8 mouse cellular contexts compared by ENCODE assay signal in genomic region chr9:119982241-119982811, GRCm38 (mm10). TPM values are rescaled to one million over a fixed set of nuclear protein-coding genes. Genes with fewer than 3 reads are reported as not detected.
A peak's percentile ranks its signal among the peaks of the same experiment; 100 is the strongest.
DNase-seq lines count a peak whose midpoint lies in the region; ATAC-seq and TF ChIP-seq lines count a peak whose summit lies in the region.

No protein-coding gene starts in this region.

- peak overlapping the region; percentile 92 for H3K4me2 ChIP-seq in forebrain, embryonic 14.5 days (ENCODE audit: low read length)
- peak overlapping the region; percentile 89 for H3K4me2 ChIP-seq in hindbrain, embryonic 13.5 days
- peak overlapping the region; percentile 98 for H3K4me2 ChIP-seq in limb, embryonic 14.5 days (replicated peaks; ENCODE audit: low read depth, low read length, severe bottlenecking)
- H3K4me2 ChIP-seq in midbrain, embryonic 13.5 days (replicated peaks), result peak overlapping the region; percentile 87
- peak overlapping the region; percentile 95 for H3K4me2 ChIP-seq in stomach, embryonic 14.5 days (replicated peaks; ENCODE audit: low read depth, low read length)

- H3K36me3 ChIP-seq in forebrain, embryonic 14.5 days (ENCODE audit: control insufficient read depth, insufficient read depth, low read length), result no peaks in the 10 kb centered on the region
- H3K36me3 ChIP-seq in hindbrain, embryonic 13.5 days, result no peaks in the 10 kb centered on the region
- no peaks in the 10 kb centered on the region for H3K36me3 ChIP-seq in limb, embryonic 14.5 days (ENCODE audit: control insufficient read depth, insufficient read depth, low read length)
- no peaks in the 10 kb centered on the region for H3K36me3 ChIP-seq in midbrain, embryonic 13.5 days
- no peaks in the 10 kb centered on the region for H3K36me3 ChIP-seq in stomach, embryonic 14.5 days (ENCODE audit: control insufficient read depth, insufficient read depth, low read length)

- DNase-seq in left cerebral cortex, adult 2 months (ENCODE audit: extremely low spot score in 1 of 2, low spot score in 2 of 2), result peak; percentile 36 to 53
- no peak for DNase-seq in left cerebral cortex, adult 18-20 months (ENCODE audit: low spot score in 2 of 2)
- peak; percentile 86 for DNase-seq in brain, adult 2 months (ENCODE audit: low read depth, low spot score)
- peak; percentile 64 for DNase-seq in forebrain, embryonic 14.5 days (ENCODE audit: low spot score)
- DNase-seq in limb, embryonic 14.5 days (ENCODE audit: low spot score), result peak; percentile 52

- TF ChIP-seq POLR2A in limb, embryonic 14.5 days (IDR thresholded peaks at IDR 0.05; ENCODE audit: borderline replicate concordance, extremely low read depth, insufficient read depth, insufficient read length), result no peak

- intact Hi-C loops in left cerebral cortex, adult 2 months (cut with DNase I), result no loop called here

- H3K27me3 ChIP-seq in forebrain, embryonic 14.5 days (replicated peaks; ENCODE audit: control insufficient read depth, insufficient read depth, low read length), result 0 out of 2 replicates have a peak, but pooled peaks cover 4% of the 10 kb centered on the region
- peaks cover 34% of the 10 kb centered on the region for H3K27me3 ChIP-seq in hindbrain, embryonic 13.5 days
- no peaks in the 10 kb centered on the region for H3K27me3 ChIP-seq in limb, embryonic 14.5 days (ENCODE audit: control insufficient read depth, insufficient read depth, low read length)
- H3K27me3 ChIP-seq in midbrain, embryonic 13.5 days, result peaks cover 48% of the 10 kb centered on the region
- no peaks in the 10 kb centered on the region for H3K27me3 ChIP-seq in stomach, embryonic 14.5 days (ENCODE audit: control insufficient read depth, insufficient read depth, low read length)

- peaks cover 33% of the 10 kb centered on the region for H3K4me1 ChIP-seq in forebrain, embryonic 14.5 days (ENCODE audit: control insufficient read depth, insufficient read depth, low read length)
- H3K4me1 ChIP-seq in hindbrain, embryonic 13.5 days (replicated peaks), result peaks cover 60% of the 10 kb centered on the region
- peaks cover 49% of the 10 kb centered on the region for H3K4me1 ChIP-seq in limb, embryonic 14.5 days (ENCODE audit: control insufficient read depth, insufficient read depth, low read length)
- peaks cover 53% of the 10 kb centered on the region for H3K4me1 ChIP-seq in midbrain, embryonic 13.5 days (replicated peaks)
- H3K4me1 ChIP-seq in stomach, embryonic 14.5 days (ENCODE audit: control insufficient read depth, insufficient read depth, low read length), result peaks cover 52% of the 10 kb centered on the region

- H3K9ac ChIP-seq in forebrain, embryonic 14.5 days (ENCODE audit: low read length), result peak overlapping the region; percentile 66; the same call in 1 of the 2 replicates
- no peak overlapping the region; the same call in 1 of the 2 replicates for H3K9ac ChIP-seq in hindbrain, embryonic 13.5 days
- H3K9ac ChIP-seq in limb, embryonic 14.5 days (ENCODE audit: low read depth, low read length, severe bottlenecking), result peak overlapping the region; percentile 72
- no peak overlapping the region for H3K9ac ChIP-seq in midbrain, embryonic 13.5 days (replicated peaks)
- peak overlapping the region; percentile 70; the same call in 1 of the 2 replicates for H3K9ac ChIP-seq in stomach, embryonic 14.5 days (replicated peaks; ENCODE audit: low read depth, low read length)

- H3K9me3 ChIP-seq in forebrain, embryonic 14.5 days (replicated peaks; ENCODE audit: control insufficient read depth, low read length), result no peaks in the 10 kb centered on the region
- no peaks in the 10 kb centered on the region for H3K9me3 ChIP-seq in hindbrain, embryonic 13.5 days
- H3K9me3 ChIP-seq in limb, embryonic 14.5 days (ENCODE audit: control insufficient read depth, low read length), result no peaks in the 10 kb centered on the region
- H3K9me3 ChIP-seq in midbrain, embryonic 13.5 days, result no peaks in the 10 kb centered on the region
- H3K9me3 ChIP-seq in stomach, embryonic 14.5 days (ENCODE audit: control insufficient read depth, low read depth, low read length), result no peaks in the 10 kb centered on the region

- ATAC-seq in forebrain, embryonic 14.5 days, result peak; percentile 50
- ATAC-seq in hindbrain, embryonic 13.5 days (ENCODE audit: low FRiP score), result peak; percentile 50
- ATAC-seq in limb, embryonic 14.5 days (ENCODE audit: low FRiP score, low read depth), result no peak
- peak; percentile 51 for ATAC-seq in midbrain, embryonic 13.5 days
- ATAC-seq in stomach, embryonic 14.5 days (ENCODE audit: insufficient number of reproducible peaks, insufficient read depth, low FRiP score, low read depth), result peak; percentile 19; the same call in 1 of the 2 replicates

- peak overlapping the region; percentile 82 for H3K4me3 ChIP-seq in left cerebral cortex, adult 2 months
- H3K4me3 ChIP-seq in forebrain, embryonic 14.5 days (ENCODE audit: low read depth, low read length), result peak overlapping the region; percentile 52
- peak overlapping the region; percentile 59 for H3K4me3 ChIP-seq in hindbrain, embryonic 13.5 days
- H3K4me3 ChIP-seq in limb, embryonic 14.5 days (replicated peaks; ENCODE audit: low read length), result peak overlapping the region; percentile 72
- peak overlapping the region; percentile 58 for H3K4me3 ChIP-seq in midbrain, embryonic 13.5 days (replicated peaks)
- peak overlapping the region; percentile 68 for H3K4me3 ChIP-seq in stomach, embryonic 14.5 days (ENCODE audit: low read depth, low read length)

- 4% methylated on average over 11 of the region's 11 CpGs for WGBS in forebrain, embryonic 14.5 days
- WGBS in hindbrain, embryonic 13.5 days, result 2% methylated on average over 11 of the region's 11 CpGs
- 3% methylated on average over 11 of the region's 11 CpGs for WGBS in limb, embryonic 14.5 days
- 5% methylated on average over 11 of the region's 11 CpGs for WGBS in midbrain, embryonic 13.5 days
- 2% methylated on average over 11 of the region's 11 CpGs for WGBS in stomach, embryonic 14.5 days

- H3K27ac ChIP-seq in left cerebral cortex, adult 2 months, result peak overlapping the region; percentile 96
- H3K27ac ChIP-seq in forebrain, embryonic 14.5 days (ENCODE audit: low read depth, low read length), result no peak overlapping the region; the same call in 1 of the 2 replicates
- peak overlapping the region; percentile 75 for H3K27ac ChIP-seq in hindbrain, embryonic 13.5 days
- H3K27ac ChIP-seq in limb, embryonic 14.5 days (replicated peaks; ENCODE audit: low read depth, low read length), result no peak overlapping the region
- no peak overlapping the region for H3K27ac ChIP-seq in midbrain, embryonic 13.5 days
- peak overlapping the region; percentile 89 for H3K27ac ChIP-seq in stomach, embryonic 14.5 days (ENCODE audit: low read length)

- TF ChIP-seq CTCF in left cerebral cortex, adult 2 months (IDR thresholded peaks at IDR 0.05), result peak; percentile 38

RNA-seq across cellular contexts. Expression of gene Csrnp1, which starts 2.1 kb away (rescaled TPM):
- total RNA-seq in left cerebral cortex, adult 2 months (2021), result 10 to 100 TPM; 28.7 to 31.3 TPM
- 10 to 100 TPM; 20.5 to 26.8 TPM for total RNA-seq in left cerebral cortex, adult 18-20 months (2021)
- polyA plus RNA-seq in forebrain, embryonic 14.5 days (2014; fragmentation: Nextera tagmentation; extraction: Ambion mirVana), result 1.1 and 1.4 TPM in 2 replicates
- 1.2 and 1.7 TPM in 2 replicates for polyA plus RNA-seq in hindbrain, embryonic 13.5 days (2015; fragmentation: Nextera tagmentation; extraction: Ambion mirVana)
- polyA plus RNA-seq in limb, embryonic 14.5 days (2012; rRNA removed), result 12.8 and 28.4 TPM in 2 replicates
- 2.1 and 2.8 TPM in 2 replicates for polyA plus RNA-seq in limb, embryonic 14.5 days (2014; fragmentation: Nextera tagmentation; extraction: Ambion mirVana)
- polyA plus RNA-seq in midbrain, embryonic 13.5 days (2015; fragmentation: Nextera tagmentation; extraction: Ambion mirVana), result 1.1 and 1.3 TPM in 2 replicates
- polyA plus RNA-seq in stomach, embryonic 14.5 days (2014; fragmentation: Nextera tagmentation; extraction: Ambion mirVana), result 2.5 and 3.2 TPM in 2 replicates

RNA-seq across cellular contexts. Expression of gene Xirp1, which starts 41.1 kb away (rescaled TPM):
- total RNA-seq in left cerebral cortex, adult 2 months (2021), result under 1 TPM; 0.14 to 0.20 TPM
- under 1 TPM; 0.07 to 0.12 TPM for total RNA-seq in left cerebral cortex, adult 18-20 months (2021)
- not detected in 2 replicates for polyA plus RNA-seq in forebrain, embryonic 14.5 days (2014; fragmentation: Nextera tagmentation; extraction: Ambion mirVana)
- polyA plus RNA-seq in hindbrain, embryonic 13.5 days (2015; fragmentation: Nextera tagmentation; extraction: Ambion mirVana), result 0.04 and 0.09 TPM in 2 replicates
- 1.4 TPM in 2 replicates for polyA plus RNA-seq in limb, embryonic 14.5 days (2012; rRNA removed)
- polyA plus RNA-seq in limb, embryonic 14.5 days (2014; fragmentation: Nextera tagmentation; extraction: Ambion mirVana), result 1.4 and 2.2 TPM in 2 replicates
- polyA plus RNA-seq in midbrain, embryonic 13.5 days (2015; fragmentation: Nextera tagmentation; extraction: Ambion mirVana), result 0.03 TPM in 1 of 2 replicates, not detected in the other
- 0.07 and 0.08 TPM in 2 replicates for polyA plus RNA-seq in stomach, embryonic 14.5 days (2014; fragmentation: Nextera tagmentation; extraction: Ambion mirVana)

RNA-seq across cellular contexts. Expression of gene Ttc21a, which starts 44.9 kb away (rescaled TPM):
- under 1 TPM; 0.45 to 0.77 TPM for total RNA-seq in left cerebral cortex, adult 2 months (2021)
- under 1 TPM; 0.19 to 0.49 TPM for total RNA-seq in left cerebral cortex, adult 18-20 months (2021)
- 0.29 and 0.74 TPM in 2 replicates for polyA plus RNA-seq in forebrain, embryonic 14.5 days (2014; fragmentation: Nextera tagmentation; extraction: Ambion mirVana)
- 0.65 and 1.2 TPM in 2 replicates for polyA plus RNA-seq in hindbrain, embryonic 13.5 days (2015; fragmentation: Nextera tagmentation; extraction: Ambion mirVana)
- 0.34 and 0.35 TPM in 2 replicates for polyA plus RNA-seq in limb, embryonic 14.5 days (2012; rRNA removed)
- 0.10 and 0.21 TPM in 2 replicates for polyA plus RNA-seq in limb, embryonic 14.5 days (2014; fragmentation: Nextera tagmentation; extraction: Ambion mirVana)
- 0.28 and 0.44 TPM in 2 replicates for polyA plus RNA-seq in midbrain, embryonic 13.5 days (2015; fragmentation: Nextera tagmentation; extraction: Ambion mirVana)
- polyA plus RNA-seq in stomach, embryonic 14.5 days (2014; fragmentation: Nextera tagmentation; extraction: Ambion mirVana), result 0.09 TPM in 1 of 2 replicates, not detected in the other

RNA-seq across cellular contexts. Expression of gene Gorasp1, which starts 45.0 kb away (rescaled TPM):
- 10 to 100 TPM; 30.7 to 38.0 TPM for total RNA-seq in left cerebral cortex, adult 2 months (2021)
- total RNA-seq in left cerebral cortex, adult 18-20 months (2021), result 10 to 100 TPM; 37.1 to 38.2 TPM
- 23.7 and 34.1 TPM in 2 replicates for polyA plus RNA-seq in forebrain, embryonic 14.5 days (2014; fragmentation: Nextera tagmentation; extraction: Ambion mirVana)
- polyA plus RNA-seq in hindbrain, embryonic 13.5 days (2015; fragmentation: Nextera tagmentation; extraction: Ambion mirVana), result 26.0 and 27.9 TPM in 2 replicates
- 28.1 and 31.5 TPM in 2 replicates for polyA plus RNA-seq in limb, embryonic 14.5 days (2012; rRNA removed)
- polyA plus RNA-seq in limb, embryonic 14.5 days (2014; fragmentation: Nextera tagmentation; extraction: Ambion mirVana), result 30.2 and 32.4 TPM in 2 replicates
- 22.9 and 23.1 TPM in 2 replicates for polyA plus RNA-seq in midbrain, embryonic 13.5 days (2015; fragmentation: Nextera tagmentation; extraction: Ambion mirVana)
- 20.9 and 29.5 TPM in 2 replicates for polyA plus RNA-seq in stomach, embryonic 14.5 days (2014; fragmentation: Nextera tagmentation; extraction: Ambion mirVana)

Comparison
In these comparisons a context has a peak if more than half of its experiments do, and no peak if none do; other contexts are left out.
1. DNase-seq: peak in left cerebral cortex, adult 2 months (2 of 2), brain, adult 2 months (single experiment), forebrain, embryonic 14.5 days (single experiment) and limb, embryonic 14.5 days (single experiment); none in left cerebral cortex, adult 18-20 months (0 of 2).
2. H3K27ac ChIP-seq: peak in left cerebral cortex, adult 2 months (single experiment), hindbrain, embryonic 13.5 days (single experiment) and stomach, embryonic 14.5 days (single experiment); none in forebrain, embryonic 14.5 days (single experiment), limb, embryonic 14.5 days (single experiment) and midbrain, embryonic 13.5 days (single experiment).
3. H3K9ac ChIP-seq: peak in forebrain, embryonic 14.5 days (single experiment), limb, embryonic 14.5 days (single experiment) and stomach, embryonic 14.5 days (single experiment); none in hindbrain, embryonic 13.5 days (single experiment) and midbrain, embryonic 13.5 days (single experiment).
4. Peak in every context shown above with its lines, with median percentiles within 50 percentile points of each other: H3K4me3 ChIP-seq and H3K4me2 ChIP-seq.